Mouse (Mus musculus): ENCODE data around the gene Cxcl16.

- TF ChIP-seq POLR2A (IDR thresholded peaks at IDR 0.05; ENCODE audit: insufficient read depth, low read depth, low read length) (no peak), EP300 (IDR thresholded peaks at IDR 0.05; ENCODE audit: insufficient read depth, low read depth, low read length) (no peak), CTCF (IDR thresholded peaks at IDR 0.05) (no peak)
Measured at GRCm38 (mm10) chr11:70435476-70435875, 24.3 kb downstream of the Cxcl16 start.
